Mouse (Mus musculus) brown adipose tissue, adult 24 weeks (tissue): ENCODE results near the gene Dclk2. TPM values are rescaled to one million over a fixed set of nuclear protein-coding genes. Genes with fewer than 3 reads are reported as not detected.

Experiments used
- H3K27ac ChIP-seq: fragments of 200-500 bp; replicated peaks from 2 replicates; pipeline ENCODE4 v1.5.1; 2012; ENCODE audit warnings: low read depth, mild to moderate bottlenecking, low read length
- H3K4me1 ChIP-seq: fragments of 200-500 bp; 2 replicates; pipeline ENCODE4 v1.6.1; 2012; ENCODE audit warnings: low read length, mixed read lengths; ENCODE audit not compliant: control insufficient read depth, insufficient read depth, insufficient read length
- H3K4me3 ChIP-seq: fragments of 200-500 bp; 2 replicates; pipeline ENCODE4 v1.5.1; 2012; ENCODE audit warnings: low read depth, mild to moderate bottlenecking, low read length, moderate library complexity; ENCODE audit not compliant: insufficient read depth
- polyA plus RNA-seq: library from polyadenylated mRNA; stranded (reverse); fragments of >200 nt; gene quantifications from 2 replicates; pipeline ENCODE4 v1.2.4, GENCODE M21; 2012; ENCODE audit not compliant: missing spikeins, insufficient read depth, insufficient read length

Dclk2 gene
- polyA plus RNA-seq, 1 experiment = 0.52 TPM

- no peak overlapping the region for H3K27ac ChIP-seq
- H3K4me3 ChIP-seq = no peak overlapping the region
Measured at GRCm38 (mm10) chr3:86917048-86917447, 3.6 kb downstream of the Dclk2 start.

GRCm38 (mm10) chr3:86916626-86917025, 4.0 kb downstream of the Dclk2 start:
- no peak overlapping the region for H3K4me3 ChIP-seq
- H3K4me1 ChIP-seq = no peaks in the 10 kb centered on the region
- no peak overlapping the region for H3K27ac ChIP-seq

More at GRCm38 (mm10) chr3:86917048-86917447, 3.6 kb downstream of the Dclk2 start:
- no peaks in the 10 kb centered on the region for H3K4me1 ChIP-seq

- no peak overlapping the region for H3K4me3 ChIP-seq
- H3K27ac ChIP-seq = no peak overlapping the region
- H3K4me1 ChIP-seq = no peaks in the 10 kb centered on the region
Measured at GRCm38 (mm10) chr3:86915291-86915690, 5.4 kb downstream of the Dclk2 start.

GRCm38 (mm10) chr3:86914316-86914715, 6.3 kb downstream of the Dclk2 start:
- Histone ChIP-seq H3K4me1 (no peaks in the 10 kb centered on the region), H3K4me3 (no peak overlapping the region), H3K27ac (no peak overlapping the region)

- H3K27ac ChIP-seq = no peak overlapping the region
- no peaks in the 10 kb centered on the region for H3K4me1 ChIP-seq
- no peak overlapping the region for H3K4me3 ChIP-seq
Measured at GRCm38 (mm10) chr3:86898366-86898765, 22.3 kb downstream of the Dclk2 start.

GRCm38 (mm10) chr3:86897551-86897950, 23.1 kb downstream of the Dclk2 start:
- no peaks in the 10 kb centered on the region for H3K4me1 ChIP-seq
- H3K27ac ChIP-seq = no peak overlapping the region
- no peak overlapping the region for H3K4me3 ChIP-seq

GRCm38 (mm10) chr3:86897066-86897465, 23.6 kb downstream of the Dclk2 start:
- H3K4me1 ChIP-seq = no peaks in the 10 kb centered on the region
- H3K27ac ChIP-seq = no peak overlapping the region
- H3K4me3 ChIP-seq = no peak overlapping the region

GRCm38 (mm10) chr3:86894491-86894890, 26.2 kb downstream of the Dclk2 start:
- H3K4me3 ChIP-seq = no peak overlapping the region
- H3K4me1 ChIP-seq = no peaks in the 10 kb centered on the region
- H3K27ac ChIP-seq = no peak overlapping the region

- H3K4me1 ChIP-seq = no peaks in the 10 kb centered on the region
- no peak overlapping the region for H3K4me3 ChIP-seq
- no peak overlapping the region for H3K27ac ChIP-seq
Measured at GRCm38 (mm10) chr3:86887512-86887911, 33.1 kb downstream of the Dclk2 start.

- H3K27ac ChIP-seq = no peak overlapping the region
- no peaks in the 10 kb centered on the region for H3K4me1 ChIP-seq
- no peak overlapping the region for H3K4me3 ChIP-seq
Measured at GRCm38 (mm10) chr3:86885180-86885579, 35.5 kb downstream of the Dclk2 start.

GRCm38 (mm10) chr3:86884481-86884880, 36.2 kb downstream of the Dclk2 start:
- Histone ChIP-seq H3K27ac (no peak overlapping the region), H3K4me1 (no peaks in the 10 kb centered on the region), H3K4me3 (no peak overlapping the region)

GRCm38 (mm10) chr3:86883985-86884384, 36.7 kb downstream of the Dclk2 start:
- no peaks in the 10 kb centered on the region for H3K4me1 ChIP-seq
- no peak overlapping the region for H3K4me3 ChIP-seq
- no peak overlapping the region for H3K27ac ChIP-seq

GRCm38 (mm10) chr3:86875912-86876311, 44.7 kb downstream of the Dclk2 start:
- H3K27ac ChIP-seq = no peak overlapping the region
- no peak overlapping the region for H3K4me3 ChIP-seq
- H3K4me1 ChIP-seq = no peaks in the 10 kb centered on the region

- peaks cover 3% of the 10 kb centered on the region; the same call in 1 of the 2 replicates for H3K4me1 ChIP-seq
- H3K4me3 ChIP-seq = no peak overlapping the region
- H3K27ac ChIP-seq = no peak overlapping the region
Measured at GRCm38 (mm10) chr3:86873092-86873600, 47.5 kb downstream of the Dclk2 start.

- no peak overlapping the region for H3K27ac ChIP-seq
- H3K4me3 ChIP-seq = no peak overlapping the region
- H3K4me1 ChIP-seq = peaks cover 3% of the 10 kb centered on the region; the same call in 1 of the 2 replicates
Measured at GRCm38 (mm10) chr3:86870952-86871351, 49.7 kb downstream of the Dclk2 start.

GRCm38 (mm10) chr3:86870411-86870810, 50.2 kb downstream of the Dclk2 start:
- H3K27ac ChIP-seq = no peak overlapping the region
- no peak overlapping the region for H3K4me3 ChIP-seq
- H3K4me1 ChIP-seq = peaks cover 3% of the 10 kb centered on the region; the same call in 1 of the 2 replicates
